Mouse (Mus musculus): Measurements from ENCODE around the gene Dkc1.
"Not testable (repeated sequence)": the region's sequence is repeated elsewhere in the genome, so short reads cannot be mapped to it uniquely, and the experiment has no call there.

Dkc1 gene

GRCm38 (mm10) chrX:75143124-75143555 is 47.5 kb downstream of the Dkc1 start:
- DNase-seq, result not testable (repeated sequence)

GRCm38 (mm10) chrX:75148414-75148813 is 52.8 kb downstream of the Dkc1 start:
- DNase-seq, result no peak

GRCm38 (mm10) chrX:75150304-75150703 is 54.6 kb downstream of the Dkc1 start:
- DNase-seq, result no peak

GRCm38 (mm10) chrX:75152249-75152648 is 56.6 kb downstream of the Dkc1 start:
- DNase-seq, result no peak

- no peak for DNase-seq
Measured at GRCm38 (mm10) chrX:75155576-75156243, 60.1 kb downstream of the Dkc1 start.

Data from cerebellum, adult 9-10 months (tissue).